Mouse (Mus musculus): ENCODE results near the gene Slc6a17. TPM values are rescaled to one million over a fixed set of nuclear protein-coding genes. Genes with fewer than 3 reads are reported as not detected.
A peak's percentile ranks its signal among the peaks of the same experiment; 100 is the strongest.

The Slc6a17 gene
- total and polyA plus RNA-seq, 3 experiments: 0.04 TPM; not detected in 2

DNA sequence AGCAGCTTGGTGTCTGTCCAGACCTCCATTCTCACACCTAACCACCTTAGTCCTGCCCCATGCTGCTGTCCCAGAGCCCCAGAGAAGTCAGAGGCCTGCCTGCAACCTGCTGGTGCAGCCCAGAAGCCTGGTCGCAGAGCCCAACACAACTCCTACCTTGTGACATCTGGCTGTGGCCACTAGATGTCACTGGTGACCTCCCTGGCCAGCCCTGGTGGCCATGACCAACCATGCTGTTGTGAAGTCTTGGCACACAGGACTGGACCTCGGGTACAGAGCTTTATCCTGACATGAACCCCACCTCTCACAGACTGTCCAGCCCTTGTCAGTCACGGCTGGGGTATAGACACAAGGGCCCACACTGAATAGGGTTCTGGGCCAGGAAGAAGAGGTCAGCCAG is 41.4 kb upstream of the Slc6a17 start:
- DNase-seq (ENCODE audit: low read depth, low spot score): peak; percentile 44
- Histone ChIP-seq H3K4me1 (ENCODE audit: control insufficient read depth in 1 of 2, insufficient read depth in 2 of 2, low read length in 2 of 2) (no peaks in the 10 kb centered on the region), H3K79me2 (ENCODE audit: control insufficient read depth, insufficient read depth, low read length, poor library complexity) (no peaks in the 10 kb centered on the region), H3K27me3 (ENCODE audit: control insufficient read depth in 1 of 2, insufficient read depth in 2 of 2, low read length in 2 of 2) (peaks cover 2 to 4% of the 10 kb centered on the region in 2 experiments; a peak in 3 of 4 replicates), H3K9ac (ENCODE audit: control insufficient read depth, low read depth, low read length, poor library complexity, severe bottlenecking) (no peak overlapping the region), H3K27ac (ENCODE audit: control insufficient read depth, low read depth, low read length) (no peak overlapping the region), H3K36me3 (ENCODE audit: control insufficient read depth in 1 of 2, insufficient read depth in 2 of 2, low read length in 2 of 2) (no peaks in the 10 kb centered on the region), H3K4me3 (ENCODE audit: control insufficient read depth in 1 of 2, insufficient read depth in 1 of 2, low read depth in 2 of 2, low read length in 2 of 2) (no peak overlapping the region), H3K9me3 (replicated peaks; ENCODE audit: insufficient read depth, low read length) (no peaks in the 10 kb centered on the region)
- TF ChIP-seq CTCF (IDR thresholded peaks at IDR 0.05 in 2 of 3, conservative IDR thresholded peaks at IDR 0.05 in 1 of 3; ENCODE audit: control insufficient read depth in 1 of 3, insufficient read depth in 1 of 3, low read depth in 2 of 3, low read length in 3 of 3, poor library complexity in 1 of 3, severe bottlenecking in 1 of 3) (peak; percentile 63 to 80 (median 71)), SMC3 (IDR thresholded peaks at IDR 0.05; ENCODE audit: low read depth, low read length) (peak; percentile 33), MAFK (IDR thresholded peaks at IDR 0.05; ENCODE audit: borderline replicate concordance, low read depth, low read length) (no peak), RAD21 (IDR thresholded peaks at IDR 0.05; ENCODE audit: low read depth, low read length) (peak; percentile 46), EP300 (IDR thresholded peaks at IDR 0.05; ENCODE audit: low read depth in 1 of 2, low read length in 2 of 2) (no peak)

DNA sequence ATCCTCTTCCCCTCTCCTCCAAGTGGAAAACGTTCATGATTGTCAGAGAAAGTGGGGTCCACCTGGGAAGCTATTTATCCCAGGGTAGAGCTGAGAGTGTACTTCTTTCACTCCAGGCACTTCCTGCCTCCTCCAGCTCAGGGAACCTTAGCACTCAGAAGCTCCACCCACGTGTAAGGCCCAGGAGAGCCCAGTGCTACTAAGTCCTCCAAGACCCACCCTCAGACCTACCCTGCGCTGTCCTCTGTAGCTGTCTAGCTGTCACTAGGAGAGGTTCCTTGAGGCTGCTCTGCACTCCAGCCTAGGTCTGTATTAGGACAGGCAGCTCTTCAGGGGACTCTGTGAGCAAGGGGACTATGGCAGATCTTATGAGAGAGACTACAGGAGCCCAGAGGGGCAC is 40.9 kb upstream of the Slc6a17 start:
- Histone ChIP-seq H3K79me2 (ENCODE audit: control insufficient read depth, insufficient read depth, low read length, poor library complexity) (no peaks in the 10 kb centered on the region), H3K27me3 (ENCODE audit: control insufficient read depth in 1 of 2, insufficient read depth in 2 of 2, low read length in 2 of 2) (peaks cover 2 to 3% of the 10 kb centered on the region in 2 experiments; a peak in 3 of 4 replicates), H3K9ac (ENCODE audit: control insufficient read depth, low read depth, low read length, poor library complexity, severe bottlenecking) (no peak overlapping the region), H3K9me3 (replicated peaks; ENCODE audit: insufficient read depth, low read length) (no peaks in the 10 kb centered on the region), H3K4me3 (ENCODE audit: control insufficient read depth in 1 of 2, insufficient read depth in 1 of 2, low read depth in 2 of 2, low read length in 2 of 2) (no peak overlapping the region), H3K36me3 (ENCODE audit: control insufficient read depth in 1 of 2, insufficient read depth in 2 of 2, low read length in 2 of 2) (no peaks in the 10 kb centered on the region), H3K27ac (ENCODE audit: control insufficient read depth, low read depth, low read length) (no peak overlapping the region), H3K4me1 (ENCODE audit: control insufficient read depth in 1 of 2, insufficient read depth in 2 of 2, low read length in 2 of 2) (no peaks in the 10 kb centered on the region)
- TF ChIP-seq GATA1 (IDR thresholded peaks at IDR 0.05; ENCODE audit: low read depth, low read length): no peak
- no peak for TF ChIP-seq POLR2A (IDR thresholded peaks at IDR 0.05; ENCODE audit: control insufficient read depth in 1 of 2, insufficient read depth in 1 of 2, low read depth in 1 of 2, low read length in 2 of 2, poor library complexity in 1 of 2)
- no peak for TF ChIP-seq POLR2AphosphoS2 (IDR thresholded peaks at IDR 0.05; ENCODE audit: low read length)
- no peak for TF ChIP-seq RCOR1 (IDR thresholded peaks at IDR 0.05; ENCODE audit: low read depth, low read length)
- TF ChIP-seq E2F4 (IDR thresholded peaks at IDR 0.05; ENCODE audit: borderline replicate concordance, low read depth, low read length): no peak
- TF ChIP-seq EP300 (IDR thresholded peaks at IDR 0.05; ENCODE audit: low read depth in 1 of 2, low read length in 2 of 2): no peak
- TF ChIP-seq NELFE (IDR thresholded peaks at IDR 0.05; ENCODE audit: low read depth, low read length): no peak
- no peak for TF ChIP-seq ELF1 (IDR thresholded peaks at IDR 0.05; ENCODE audit: low read depth, low read length)
- TF ChIP-seq CHD2 (IDR thresholded peaks at IDR 0.05; ENCODE audit: low read length): no peak
- no peak for TF ChIP-seq GABPA (IDR thresholded peaks at IDR 0.05; ENCODE audit: low read depth, low read length)
- no peak for TF ChIP-seq NRF1 (IDR thresholded peaks at IDR 0.05; ENCODE audit: insufficient read depth, low read depth, low read length, poor library complexity, severe bottlenecking)
- no peak for TF ChIP-seq USF1 (IDR thresholded peaks at IDR 0.05; ENCODE audit: low read depth, low read length)
- TF ChIP-seq ZMIZ1 (IDR thresholded peaks at IDR 0.05; ENCODE audit: low read depth, low read length): no peak
- TF ChIP-seq CTCF (IDR thresholded peaks at IDR 0.05 in 2 of 3, conservative IDR thresholded peaks at IDR 0.05 in 1 of 3; ENCODE audit: control insufficient read depth in 1 of 3, insufficient read depth in 1 of 3, low read depth in 2 of 3, low read length in 3 of 3, poor library complexity in 1 of 3, severe bottlenecking in 1 of 3): no peak
- no peak for TF ChIP-seq UBTF (IDR thresholded peaks at IDR 0.05; ENCODE audit: borderline replicate concordance, insufficient read depth, low read depth, low read length)
- TF ChIP-seq MAFK (IDR thresholded peaks at IDR 0.05; ENCODE audit: borderline replicate concordance, low read depth, low read length): no peak
- no peak for TF ChIP-seq TCF12 (IDR thresholded peaks at IDR 0.05; ENCODE audit: low read depth, low read length)
- TF ChIP-seq MAX (IDR thresholded peaks at IDR 0.05; ENCODE audit: low read length): no peak
- TF ChIP-seq SMC3 (IDR thresholded peaks at IDR 0.05; ENCODE audit: low read depth, low read length): no peak
- no peak for DNase-seq (ENCODE audit: low read depth, low spot score)
